Mouse (Mus musculus) CD4-positive naive resting alpha-beta T cell, adult 57 days (primary cell): ENCODE data around the gene Retreg3. TPM values are rescaled to one million over a fixed set of nuclear protein-coding genes. Genes with fewer than 3 reads are reported as not detected.

Experiments used
- total RNA-seq: library from RNA; stranded (reverse); gene quantifications from one replicate; pipeline ENCODE4 v1.2.4, GENCODE M21; 2023

The Retreg3 gene
- total RNA-seq: 86.7 TPM

DNA sequence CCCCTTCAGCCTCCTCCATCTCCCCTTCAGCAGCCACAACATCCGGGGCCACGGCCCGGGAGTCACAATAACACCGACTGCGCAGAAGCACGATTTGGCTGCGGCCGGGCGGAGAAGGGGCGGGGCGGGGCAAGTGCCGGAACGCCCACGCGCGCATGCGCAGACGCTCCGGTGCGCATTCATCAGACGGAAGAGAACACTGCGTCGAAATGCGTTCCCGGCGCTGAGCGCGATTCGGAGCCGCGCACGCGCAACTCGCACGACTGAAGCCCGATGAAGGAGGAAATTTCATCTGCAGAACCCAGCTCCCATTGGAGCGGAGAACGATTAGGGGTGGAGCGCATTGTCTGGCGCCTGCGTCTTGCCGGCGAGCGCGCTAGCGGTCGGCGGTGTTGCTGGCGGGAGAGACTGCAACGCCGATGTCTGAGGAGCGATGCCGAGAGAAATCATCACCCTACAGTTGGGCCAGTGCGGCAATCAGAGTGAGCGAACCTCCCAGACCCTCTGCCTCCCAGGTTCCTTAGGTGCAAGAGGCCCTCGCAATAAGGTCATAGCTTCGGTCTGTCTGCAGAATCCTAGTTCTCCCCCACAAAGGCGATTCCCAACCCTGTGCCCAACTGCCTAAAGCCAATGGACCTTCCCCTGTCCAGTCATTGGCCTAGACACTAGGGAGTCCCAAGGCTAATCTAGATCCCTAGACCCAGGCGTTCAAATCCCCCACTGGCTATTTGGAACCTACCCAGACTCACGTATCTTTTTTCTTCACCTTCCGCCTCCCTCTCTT, at the start of gene Retreg3, which contains the start of gene Tubg1:
Gene Retreg3, minus strand, starts transcription at position 133 of the 784 bp plus-strand sequence.
Gene Tubg1, plus strand, starts transcription at position 178 of the 784 bp plus-strand sequence.

DNA sequence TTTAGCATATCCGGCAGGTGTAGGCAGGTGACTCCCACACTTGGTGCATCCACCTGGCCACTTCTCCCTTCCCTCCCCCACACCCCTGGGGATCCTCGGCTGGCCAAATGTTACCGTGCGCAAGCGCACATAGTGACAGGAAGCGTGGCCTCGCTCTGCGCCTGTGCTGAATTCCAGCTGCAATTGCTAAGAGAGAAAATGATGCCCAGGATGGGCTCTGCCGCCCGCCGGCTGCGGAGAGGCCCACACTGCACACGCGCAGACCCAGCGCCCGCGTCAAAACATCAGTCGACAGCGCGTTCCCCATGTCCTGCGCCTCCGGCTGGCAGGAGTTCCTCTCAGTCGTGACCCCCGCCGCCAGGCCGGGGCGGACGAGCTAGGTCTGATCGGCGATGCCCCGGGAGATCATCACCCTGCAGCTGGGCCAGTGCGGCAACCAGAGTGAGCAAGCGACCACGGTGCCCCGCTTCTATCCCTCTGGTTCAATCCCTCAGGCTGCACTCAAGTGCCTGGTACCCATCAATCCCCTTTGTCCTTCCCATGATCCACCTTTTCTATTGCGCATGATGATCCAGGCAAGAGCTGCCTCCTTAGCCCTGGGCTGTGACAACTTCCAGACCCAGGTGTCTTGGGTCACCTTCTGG, 36.2 kb upstream of the Retreg3 start, which contains the start of gene Tubg2:
Gene Tubg2, plus strand, starts transcription at position 180 of the 644 bp plus-strand sequence.

GRCm38 (mm10) chr11:101095314-101096024, 24.2 kb downstream of the Retreg3 start, which contains the start of gene Psmc3ip:
Gene Psmc3ip (minus strand): TSS chr11:101095436.

GRCm38 (mm10) chr11:101086756-101087681, 32.7 kb downstream of the Retreg3 start, which contains the start of gene Mlx:
Gene Mlx (plus strand): TSS chr11:101087277.

DNA sequence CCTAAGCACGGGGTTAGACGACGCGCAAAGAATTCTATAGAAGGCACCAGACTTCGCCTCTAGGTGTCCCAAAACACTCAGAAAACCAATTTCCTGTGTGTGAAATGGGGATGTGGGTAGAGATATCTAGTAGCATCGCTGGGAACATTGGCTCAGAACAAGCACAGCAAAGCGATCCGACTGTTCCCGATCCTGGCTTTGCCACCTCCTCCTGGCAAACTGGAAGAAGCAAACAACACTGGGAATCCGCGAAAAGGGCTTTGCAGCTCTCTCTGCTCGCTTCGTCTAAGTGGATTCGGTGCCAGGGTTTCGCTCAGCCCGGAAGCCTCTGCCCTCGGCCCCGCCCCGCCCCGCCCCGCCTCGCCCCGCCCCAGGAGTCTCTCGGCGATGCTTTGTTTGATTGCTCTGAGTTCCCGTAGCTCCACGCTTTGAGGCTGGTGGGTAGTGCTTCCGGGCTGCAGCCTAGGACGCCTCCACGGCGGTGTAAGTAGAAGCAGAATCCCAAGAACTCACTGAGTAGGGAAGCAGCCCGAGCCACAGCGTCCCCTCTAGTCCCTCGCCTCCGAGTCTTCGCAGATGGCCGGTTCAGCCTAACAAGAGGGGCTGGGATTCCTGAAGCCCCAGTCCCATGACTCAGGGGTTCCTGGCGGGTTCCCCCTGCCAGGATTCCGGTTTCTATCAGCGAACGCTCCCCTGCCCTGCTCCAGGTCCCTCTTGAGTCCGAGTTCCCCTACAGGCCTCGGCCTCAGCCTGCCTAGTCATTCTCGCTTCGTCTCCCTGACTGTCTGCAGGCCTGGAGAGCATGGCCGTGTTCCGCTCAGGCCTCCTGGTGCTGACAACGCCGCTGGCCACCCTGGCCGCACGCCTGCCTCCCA, 37.2 kb downstream of the Retreg3 start, which contains the start of gene Coasy:
Gene Coasy, plus strand, starts transcription at position 358 of the 875 bp plus-strand sequence.

DNA sequence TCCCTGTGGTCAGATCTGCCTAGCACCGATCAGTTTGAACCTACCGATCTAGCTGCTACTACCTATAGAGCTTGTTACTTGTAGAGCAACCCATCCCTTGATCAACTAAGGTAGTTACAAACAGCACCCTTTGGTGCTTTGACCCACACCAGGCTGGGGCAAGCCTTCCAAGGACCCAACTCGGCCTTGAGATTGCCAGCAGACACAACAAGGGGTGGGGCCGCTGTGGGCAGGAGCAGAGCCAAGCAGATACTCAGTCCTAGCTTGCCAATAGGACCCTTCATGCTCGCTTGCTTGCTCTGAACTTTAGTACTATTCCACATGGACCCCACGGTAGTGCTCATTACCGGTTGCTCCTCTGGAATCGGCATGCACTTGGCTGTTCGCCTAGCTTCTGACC, 41.6 kb downstream of the Retreg3 start, which contains the start of gene Hsd17b1:
Gene Hsd17b1, plus strand, starts transcription at position 291 of the 400 bp plus-strand sequence.

DNA sequence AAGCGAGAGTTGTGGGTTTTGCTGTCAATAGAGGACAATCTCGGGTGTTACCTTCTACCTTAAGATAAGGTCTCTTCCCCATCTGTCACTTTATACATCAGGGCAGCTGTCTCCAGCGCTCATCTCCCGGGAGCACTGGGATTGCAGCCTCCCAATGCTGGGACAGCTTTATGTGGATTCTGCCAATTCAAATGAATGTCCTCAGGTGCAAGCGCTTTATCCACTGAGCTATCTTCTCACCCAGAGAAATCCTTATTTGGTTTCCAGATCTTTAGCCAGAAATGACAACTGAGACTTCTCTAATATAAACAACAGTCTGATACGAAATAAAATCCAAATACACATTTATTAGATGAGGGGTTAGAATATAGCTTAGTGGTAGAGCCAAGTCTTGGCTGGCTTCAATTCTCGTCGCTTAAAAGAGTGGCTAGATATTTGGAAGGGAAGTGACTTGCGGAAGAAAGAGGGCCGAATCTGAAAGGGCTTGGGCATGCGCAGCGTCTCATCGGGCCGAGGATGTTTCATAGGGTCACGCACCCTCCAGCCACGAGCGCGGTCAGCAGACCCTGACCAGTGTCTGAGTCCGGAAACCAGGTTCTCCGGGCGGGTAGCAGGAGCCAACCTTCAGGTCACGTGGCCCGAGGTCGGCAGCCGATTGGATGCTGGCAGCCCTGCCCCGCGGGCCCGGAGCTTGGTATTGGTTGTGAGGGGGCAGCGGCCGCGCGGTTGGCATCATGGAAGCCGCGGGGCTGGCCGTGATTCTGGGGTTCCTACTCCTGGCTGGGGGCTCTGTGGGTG, 50.1 kb downstream of the Retreg3 start, which contains the start of gene Naglu:
Gene Naglu, plus strand, starts transcription at position 622 of the 798 bp plus-strand sequence.

Other genes starting within 250 kb of the Retreg3 start
- gene Stat3, start 180.4 kb downstream of the Retreg3 start, total RNA-seq: 293 TPM
- gene Cavin1, start 149.0 kb downstream of the Retreg3 start, total RNA-seq: 4.1 TPM
- 4.4 TPM for gene Atp6v0a1, start 110.4 kb downstream of the Retreg3 start, total RNA-seq
- gene Naglu, start 49.9 kb downstream of the Retreg3 start, total RNA-seq: 9.6 TPM
- 2.8 TPM for gene Hsd17b1, start 41.5 kb downstream of the Retreg3 start, total RNA-seq
- gene Coasy, start 37.3 kb downstream of the Retreg3 start, total RNA-seq: 11.5 TPM
- 47.4 TPM for gene Mlx, start 32.6 kb downstream of the Retreg3 start, total RNA-seq
- 3.9 TPM for gene Psmc3ip, start 24.5 kb downstream of the Retreg3 start, total RNA-seq
- 15.4 TPM for gene Tubg1, start within 50 bp of the Retreg3 start, total RNA-seq
- gene Tubg2, start 36.0 kb upstream of the Retreg3 start, total RNA-seq: 0.98 TPM
- 0.38 TPM for gene Cntnap1, start 50.6 kb upstream of the Retreg3 start, total RNA-seq
- 0.56 TPM for gene Plekhh3, start 51.5 kb upstream of the Retreg3 start, total RNA-seq
- not detected for gene Ccr10, start 55.5 kb upstream of the Retreg3 start, total RNA-seq
- 91.5 TPM for gene Ezh1, start 106.6 kb upstream of the Retreg3 start, total RNA-seq
- 0.92 TPM for gene Ramp2, start 126.1 kb upstream of the Retreg3 start, total RNA-seq
- gene Vps25, start 133.8 kb upstream of the Retreg3 start, total RNA-seq: 65.9 TPM
- 2.5 TPM for gene Wnk4, start 140.7 kb upstream of the Retreg3 start, total RNA-seq
- gene Cntd1, start 159.1 kb upstream of the Retreg3 start, total RNA-seq: not detected
- 26.4 TPM for gene Coa3, start 159.2 kb upstream of the Retreg3 start, total RNA-seq
- gene Becn1, start 182.4 kb upstream of the Retreg3 start, total RNA-seq: 187 TPM
- 128 TPM for gene Psme3, start 196.3 kb upstream of the Retreg3 start, total RNA-seq
- gene Aoc2, start 205.2 kb upstream of the Retreg3 start, total RNA-seq: 22.4 TPM
- 0.68 TPM for gene Aoc3, start 210.7 kb upstream of the Retreg3 start, total RNA-seq
- gene G6pc, start 247.7 kb upstream of the Retreg3 start, total RNA-seq: not detected